Mouse (Mus musculus) lung, embryonic 16.5 days (tissue): ENCODE data around the gene D430041D05Rik. TPM values are rescaled to one million over a fixed set of nuclear protein-coding genes. Genes with fewer than 3 reads are reported as not detected.
A peak's percentile ranks its signal among the peaks of the same experiment; 100 is the strongest.

Source experiments
- ATAC-seq: fragments of 200-750 bp; cut with Nextera tagmentation; 2 replicates; pipeline ENCODE4 v1.8.0; 2017; ENCODE audit warnings: low read depth, mild to moderate bottlenecking, moderate library complexity
- H3K27ac ChIP-seq: fragments of 300-500 bp; sonication (generic); 2 replicates; pipeline ENCODE4 v1.5.1; 2014; ENCODE audit warnings: mild to moderate bottlenecking, control low read depth, low read length
- H3K27me3 ChIP-seq: fragments of 300-500 bp; sonication (generic); 2 replicates; pipeline ENCODE4 v1.6.1; 2014; ENCODE audit warnings: low read depth, low read length, mixed read lengths; ENCODE audit not compliant: control insufficient read depth, insufficient read depth
- H3K36me3 ChIP-seq: fragments of 300-500 bp; sonication (generic); 2 replicates; pipeline ENCODE4 v1.6.1; 2014; ENCODE audit warnings: low read length; ENCODE audit not compliant: control insufficient read depth, insufficient read depth
- H3K4me1 ChIP-seq: fragments of 300-500 bp; sonication (generic); replicated peaks from 2 replicates; pipeline ENCODE4 v1.6.1; 2014; ENCODE audit warnings: low read length, mixed read lengths; ENCODE audit not compliant: control insufficient read depth, insufficient read depth
- H3K4me2 ChIP-seq: fragments of 300-500 bp; sonication (generic); 2 replicates; pipeline ENCODE4 v1.6.1; 2014; ENCODE audit warnings: low read depth, low read length, control low read depth
- H3K4me3 ChIP-seq: fragments of 300-500 bp; sonication (generic); 2 replicates; pipeline ENCODE4 v1.5.1; 2014; ENCODE audit warnings: mild to moderate bottlenecking, low read length, control low read depth
- H3K9ac ChIP-seq: fragments of 300-500 bp; sonication (generic); 2 replicates; pipeline ENCODE4 v1.6.1; 2014; ENCODE audit warnings: low read length, control low read depth
- H3K9me3 ChIP-seq: fragments of 300-500 bp; sonication (generic); 2 replicates; pipeline ENCODE4 v1.6.1; 2016; ENCODE audit warnings: low read length; ENCODE audit not compliant: control insufficient read depth
- WGBS: fragments of 180-500 bp; shearing (Covaris S2); extraction: QIAGEN DNeasy Blood & Tissue Kit; methylation state at CpG from one replicate; pipeline ENCODE4 v1.1.7; 2014; 5-methylcytosine and 5-hydroxymethylcytosine counted together
- polyA plus RNA-seq: library from polyadenylated mRNA; unstranded; fragments of >200 nt; fragmentation: Nextera tagmentation; extraction: Ambion mirVana; gene quantifications from 2 replicates; pipeline ENCODE4 v1.2.1, GENCODE M21; 2015

D430041D05Rik gene
- polyA plus RNA-seq, 1 experiment from 2014 or later: 0.70 TPM

GRCm38 (mm10) chr2:104392700-104393312 is 18.0 kb downstream of the D430041D05Rik start:
- WGBS: 53% methylated on average over 4 of the region's 4 CpGs
- H3K27ac ChIP-seq: no peak overlapping the region

DNA sequence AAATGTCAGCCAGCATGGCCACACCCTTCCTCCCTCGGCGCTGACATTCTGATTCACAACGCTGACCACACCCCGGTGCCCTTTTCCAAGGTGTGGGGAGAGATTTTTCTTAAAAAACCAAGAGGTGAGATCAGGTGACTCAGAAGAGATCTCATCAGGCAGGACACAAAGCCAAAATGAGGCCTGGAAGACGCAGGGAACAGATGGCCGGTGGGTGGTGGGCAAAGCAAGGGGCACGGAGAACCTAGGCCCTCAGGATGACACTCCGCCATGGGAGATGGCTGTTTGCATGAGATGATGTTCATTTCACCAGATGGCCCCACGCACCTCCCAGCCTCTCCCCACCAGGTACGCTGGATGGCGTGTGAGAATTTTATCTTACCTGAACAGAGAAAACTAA is 21.6 kb downstream of the D430041D05Rik start:
- H3K9ac ChIP-seq: no peak overlapping the region
- no peaks in the 10 kb centered on the region for H3K36me3 ChIP-seq
- H3K9me3 ChIP-seq: no peaks in the 10 kb centered on the region
- ATAC-seq: no peak
- H3K4me1 ChIP-seq: no peaks in the 10 kb centered on the region
- H3K4me2 ChIP-seq: no peak overlapping the region
- WGBS: 87% methylated on average over 11 of the region's 11 CpGs
- H3K4me3 ChIP-seq: no peak overlapping the region
- H3K27ac ChIP-seq: no peak overlapping the region
- no peaks in the 10 kb centered on the region for H3K27me3 ChIP-seq

More at GRCm38 (mm10) chr2:104392700-104393312, 18.0 kb downstream of the D430041D05Rik start:
- no peaks in the 10 kb centered on the region for H3K4me1 ChIP-seq
- no peaks in the 10 kb centered on the region for H3K27me3 ChIP-seq
- no peaks in the 10 kb centered on the region for H3K9me3 ChIP-seq
- peak; percentile 74; the same call in 1 of the 2 replicates for ATAC-seq
- H3K36me3 ChIP-seq: no peaks in the 10 kb centered on the region
- H3K4me3 ChIP-seq: no peak overlapping the region
- H3K9ac ChIP-seq: no peak overlapping the region
- H3K4me2 ChIP-seq: no peak overlapping the region

DNA sequence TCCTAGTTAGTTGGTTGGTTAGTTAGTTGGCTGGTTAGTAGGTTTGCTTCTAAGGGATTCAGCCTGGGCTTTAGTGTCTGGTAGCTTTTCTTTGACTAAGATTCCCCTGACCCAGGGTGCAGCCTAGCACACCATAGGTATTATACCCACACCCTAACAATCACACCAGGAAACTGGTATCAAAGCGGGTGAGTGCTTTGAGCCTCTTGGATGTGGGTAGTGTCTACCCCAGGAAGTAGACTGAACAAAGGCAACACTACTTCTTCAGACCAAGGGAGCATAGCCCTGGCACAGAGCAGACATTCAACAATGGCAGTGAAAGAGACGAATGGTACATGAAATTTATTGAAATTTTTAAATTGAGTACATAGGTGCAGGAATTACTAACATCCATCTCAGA is 24.9 kb downstream of the D430041D05Rik start:
- Histone ChIP-seq H3K4me1 (no peaks in the 10 kb centered on the region), H3K4me3 (no peak overlapping the region), H3K9ac (no peak overlapping the region), H3K27ac (no peak overlapping the region), H3K9me3 (no peaks in the 10 kb centered on the region), H3K27me3 (no peaks in the 10 kb centered on the region), H3K4me2 (no peak overlapping the region), H3K36me3 (no peaks in the 10 kb centered on the region)
- no peak for ATAC-seq
- WGBS: 74% methylated on average over 2 of the region's 2 CpGs

GRCm38 (mm10) chr2:104383589-104383988 is 27.2 kb downstream of the D430041D05Rik start:
- ATAC-seq: no peak
- WGBS: 75% methylated on average over 4 of the region's 4 CpGs

GRCm38 (mm10) chr2:104382813-104383212 is 28.0 kb downstream of the D430041D05Rik start:
- Histone ChIP-seq H3K4me2 (no peak overlapping the region), H3K4me1 (no peaks in the 10 kb centered on the region), H3K9me3 (no peaks in the 10 kb centered on the region), H3K27me3 (no peaks in the 10 kb centered on the region), H3K27ac (no peak overlapping the region), H3K36me3 (no peaks in the 10 kb centered on the region), H3K4me3 (no peak overlapping the region), H3K9ac (no peak overlapping the region)
- no peak for ATAC-seq
- 57% methylated on average over 6 of the region's 6 CpGs for WGBS

More at GRCm38 (mm10) chr2:104383589-104383988, 27.2 kb downstream of the D430041D05Rik start:
- no peaks in the 10 kb centered on the region for H3K4me1 ChIP-seq
- H3K4me3 ChIP-seq: no peak overlapping the region
- no peaks in the 10 kb centered on the region for H3K36me3 ChIP-seq
- no peak overlapping the region for H3K4me2 ChIP-seq
- no peaks in the 10 kb centered on the region for H3K9me3 ChIP-seq
- no peak overlapping the region for H3K9ac ChIP-seq
- H3K27me3 ChIP-seq: no peaks in the 10 kb centered on the region
- H3K27ac ChIP-seq: no peak overlapping the region

DNA sequence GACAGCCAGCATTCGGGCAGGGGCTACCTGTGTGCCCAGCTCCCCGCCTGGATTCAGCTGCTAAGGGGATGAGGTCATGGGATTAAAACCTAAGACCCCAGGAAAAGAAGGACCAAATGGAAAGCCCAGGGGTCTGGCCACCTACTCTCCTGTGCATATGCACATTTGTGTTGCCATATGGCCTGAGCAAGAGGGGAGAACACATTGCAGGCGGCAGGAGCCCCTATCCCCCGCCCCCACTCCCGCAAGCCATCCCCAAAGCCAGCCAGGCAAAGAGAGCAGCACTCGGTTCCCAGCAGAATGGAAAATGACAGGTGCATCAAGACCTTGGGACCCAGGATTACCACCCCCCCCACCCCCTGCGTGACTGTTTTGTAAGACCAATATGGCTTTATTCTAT is 31.5 kb downstream of the D430041D05Rik start:
- ATAC-seq: no peak
- H3K36me3 ChIP-seq: no peaks in the 10 kb centered on the region
- H3K9ac ChIP-seq: no peak overlapping the region
- H3K4me2 ChIP-seq: no peak overlapping the region
- H3K4me1 ChIP-seq: no peaks in the 10 kb centered on the region
- H3K27ac ChIP-seq: no peak overlapping the region
- no peak overlapping the region for H3K4me3 ChIP-seq
- H3K9me3 ChIP-seq: no peaks in the 10 kb centered on the region
- no peaks in the 10 kb centered on the region for H3K27me3 ChIP-seq
- 19% methylated on average over 7 of the region's 7 CpGs for WGBS

GRCm38 (mm10) chr2:104378791-104379190 is 32.0 kb downstream of the D430041D05Rik start:
- no peak overlapping the region for H3K4me3 ChIP-seq
- no peak overlapping the region for H3K9ac ChIP-seq
- no peak overlapping the region for H3K4me2 ChIP-seq
- ATAC-seq: no peak
- no peaks in the 10 kb centered on the region for H3K4me1 ChIP-seq
- H3K9me3 ChIP-seq: no peaks in the 10 kb centered on the region
- no peaks in the 10 kb centered on the region for H3K27me3 ChIP-seq
- no peak overlapping the region for H3K27ac ChIP-seq
- WGBS: 28% methylated on average over 3 of the region's 3 CpGs
- H3K36me3 ChIP-seq: no peaks in the 10 kb centered on the region

GRCm38 (mm10) chr2:104377990-104378389 is 32.8 kb downstream of the D430041D05Rik start:
- H3K27ac ChIP-seq: no peak overlapping the region
- 49% methylated on average over 2 of the region's 2 CpGs for WGBS
- no peak overlapping the region for H3K9ac ChIP-seq
- no peak overlapping the region for H3K4me2 ChIP-seq
- H3K4me3 ChIP-seq: no peak overlapping the region
- peak; percentile 51; the same call in 1 of the 2 replicates for ATAC-seq
- no peaks in the 10 kb centered on the region for H3K4me1 ChIP-seq
- no peaks in the 10 kb centered on the region for H3K9me3 ChIP-seq
- H3K27me3 ChIP-seq: no peaks in the 10 kb centered on the region
- H3K36me3 ChIP-seq: no peaks in the 10 kb centered on the region

DNA sequence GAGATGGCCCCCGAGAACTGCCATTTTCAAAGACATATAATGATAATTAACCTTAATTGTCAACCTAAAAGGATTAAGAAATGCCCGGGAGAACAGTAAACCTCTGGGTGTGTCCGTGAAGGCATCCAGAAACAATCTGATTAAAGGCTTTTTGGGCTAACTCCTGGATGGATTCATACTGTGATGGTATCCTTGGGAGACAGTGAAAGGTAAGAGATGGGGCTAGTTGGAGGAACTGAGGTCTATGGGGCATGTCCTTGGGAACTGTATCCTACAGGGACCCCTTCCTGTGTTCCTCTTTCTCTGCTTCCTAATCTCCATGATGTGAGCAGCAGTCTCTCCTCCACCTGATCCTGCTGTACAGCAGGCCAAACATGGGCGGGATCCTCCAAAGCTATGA is 38.7 kb downstream of the D430041D05Rik start:
- Histone ChIP-seq H3K4me2 (no peak overlapping the region), H3K36me3 (no peaks in the 10 kb centered on the region), H3K9me3 (no peaks in the 10 kb centered on the region), H3K4me1 (peaks cover 8% of the 10 kb centered on the region), H3K27me3 (no peaks in the 10 kb centered on the region), H3K4me3 (no peak overlapping the region), H3K27ac (no peak overlapping the region), H3K9ac (no peak overlapping the region)
- WGBS: 81% methylated on average over 4 of the region's 4 CpGs
- no peak for ATAC-seq
